Mouse (Mus musculus) limb, embryonic 15.5 days (tissue): Measurements from ENCODE around the gene Gm9945. TPM values are rescaled to one million over a fixed set of nuclear protein-coding genes. Genes with fewer than 3 reads are reported as not detected.

Experiments
- ATAC-seq: fragments of 200-750 bp; cut with Nextera tagmentation; 2 replicates; pipeline ENCODE4 v1.8.0; 2017; ENCODE audit warnings: low read depth, moderate TSS enrichment; ENCODE audit not compliant: insufficient number of reproducible peaks, low FRiP score, low TSS enrichment
- H3K27ac ChIP-seq: fragments of 300-500 bp; sonication (generic); 2 replicates; pipeline ENCODE4 v1.5.1; 2015; ENCODE audit warnings: moderate library complexity, mild to moderate bottlenecking, inconsistent platforms
- H3K27me3 ChIP-seq: fragments of 300-500 bp; sonication (generic); 2 replicates; pipeline ENCODE4 v1.6.1; 2015; ENCODE audit warnings: inconsistent platforms
- H3K36me3 ChIP-seq: fragments of 300-500 bp; sonication (generic); 2 replicates; pipeline ENCODE4 v1.6.1; 2015; ENCODE audit warnings: inconsistent platforms
- H3K4me1 ChIP-seq: fragments of 300-500 bp; sonication (generic); 2 replicates; pipeline ENCODE4 v1.6.1; 2015; ENCODE audit warnings: inconsistent platforms
- H3K4me2 ChIP-seq: fragments of 300-500 bp; sonication (generic); 2 replicates; pipeline ENCODE4 v1.6.1; 2015; ENCODE audit warnings: mild to moderate bottlenecking, inconsistent platforms
- H3K4me3 ChIP-seq: fragments of 300-500 bp; sonication (generic); 2 replicates; pipeline ENCODE4 v1.5.1; 2015; ENCODE audit warnings: mild to moderate bottlenecking, inconsistent platforms
- H3K9ac ChIP-seq: fragments of 300-500 bp; sonication (generic); 2 replicates; pipeline ENCODE4 v1.6.1; 2015; ENCODE audit warnings: inconsistent platforms
- H3K9me3 ChIP-seq: fragments of 300-500 bp; sonication (generic); 2 replicates; pipeline ENCODE4 v1.6.1; 2016; ENCODE audit warnings: inconsistent platforms
- WGBS: fragments of 180-500 bp; shearing (Covaris S2); methylation state at CpG from one replicate; pipeline ENCODE4 v1.1.7; 2015; 5-methylcytosine and 5-hydroxymethylcytosine counted together
- polyA plus RNA-seq: library from polyadenylated mRNA; unstranded; fragments of >200 nt; fragmentation: Nextera tagmentation; extraction: Ambion mirVana; gene quantifications from 2 replicates; pipeline ENCODE4 v1.2.1, GENCODE M21; 2015

The Gm9945 gene
- polyA plus RNA-seq: not detected in 2 replicates

DNA sequence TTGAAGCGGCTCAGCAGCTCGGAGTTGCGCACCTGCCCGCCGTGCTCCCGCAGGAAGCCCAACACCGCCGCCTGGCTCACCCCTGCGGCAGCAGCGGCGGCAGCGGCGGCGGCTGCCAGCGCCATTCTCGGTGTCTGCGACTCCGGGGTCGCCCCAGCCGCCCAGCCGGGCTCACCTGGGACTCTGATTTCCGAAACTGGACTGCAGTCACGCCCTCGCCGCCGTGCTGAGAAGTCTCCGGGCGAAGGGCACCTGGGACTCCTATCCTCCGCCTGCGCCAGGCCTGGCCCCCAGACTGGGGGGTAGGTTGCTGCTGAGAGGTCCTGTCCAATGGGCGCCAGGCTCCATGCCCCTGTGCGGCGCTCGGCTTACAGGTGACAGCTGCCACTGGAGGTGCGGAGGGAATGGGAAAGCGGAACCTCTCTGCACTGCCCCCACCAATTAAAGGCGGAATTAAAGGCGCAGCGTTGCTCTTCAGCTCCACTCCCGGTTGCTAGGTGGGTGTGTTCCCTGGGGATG is at the start of gene Gm9945, which contains the start of gene Sowaha:
Gene Gm9945 (plus strand): TSS at position 384 of the 519 bp plus-strand sequence.
Gene Sowaha (minus strand): TSS at position 492 of the 519 bp plus-strand sequence.
- Histone ChIP-seq H3K9me3 (no peaks in the 10 kb centered on the region), H3K4me1 (peaks cover 19% of the 10 kb centered on the region), H3K4me2 (peak within 1 kb of the TSS; percentile 85), H3K27me3 (peaks cover 72% of the 10 kb centered on the region), H3K36me3 (no peaks in the 10 kb centered on the region), H3K4me3 (peak within 1 kb of the TSS; percentile 44), H3K9ac (peak within 1 kb of the TSS; percentile 18; the same call in 1 of the 2 replicates), H3K27ac (no peak within 1 kb of the TSS)
- no peak for ATAC-seq
- WGBS: 3% methylated on average over 40 of the region's 40 CpGs

DNA sequence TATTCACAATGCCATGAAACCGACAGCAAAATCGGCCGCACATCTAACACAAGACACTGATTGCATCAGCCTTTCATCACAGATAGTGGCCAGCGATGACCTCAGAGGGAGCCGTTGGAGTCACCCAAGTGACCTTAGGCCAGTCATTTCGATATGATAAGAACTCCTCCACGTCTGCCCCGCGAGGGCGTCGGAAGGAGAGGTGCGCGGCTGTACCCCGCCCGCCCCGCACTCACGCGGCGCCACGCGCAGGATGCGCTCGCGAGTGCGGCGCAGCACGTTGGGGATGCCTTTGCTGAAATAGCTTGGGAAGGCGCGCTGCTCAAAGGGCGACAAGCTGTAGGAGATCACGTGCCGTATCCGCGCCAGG is 49.7 kb upstream of the Gm9945 start:
- H3K27me3 ChIP-seq: no peaks in the 10 kb centered on the region
- no peaks in the 10 kb centered on the region for H3K9me3 ChIP-seq
- peak overlapping the region; percentile 89 for H3K4me3 ChIP-seq
- peak overlapping the region; percentile 70 for H3K9ac ChIP-seq
- H3K4me1 ChIP-seq: peaks cover 20% of the 10 kb centered on the region
- peaks cover 9% of the 10 kb centered on the region for H3K36me3 ChIP-seq
- ATAC-seq: peak; percentile 32; the same call in 1 of the 2 replicates
- H3K27ac ChIP-seq: peak overlapping the region; percentile 75
- WGBS: under 1% methylated on average over 34 of the region's 34 CpGs
- peak overlapping the region; percentile 84 for H3K4me2 ChIP-seq

DNA sequence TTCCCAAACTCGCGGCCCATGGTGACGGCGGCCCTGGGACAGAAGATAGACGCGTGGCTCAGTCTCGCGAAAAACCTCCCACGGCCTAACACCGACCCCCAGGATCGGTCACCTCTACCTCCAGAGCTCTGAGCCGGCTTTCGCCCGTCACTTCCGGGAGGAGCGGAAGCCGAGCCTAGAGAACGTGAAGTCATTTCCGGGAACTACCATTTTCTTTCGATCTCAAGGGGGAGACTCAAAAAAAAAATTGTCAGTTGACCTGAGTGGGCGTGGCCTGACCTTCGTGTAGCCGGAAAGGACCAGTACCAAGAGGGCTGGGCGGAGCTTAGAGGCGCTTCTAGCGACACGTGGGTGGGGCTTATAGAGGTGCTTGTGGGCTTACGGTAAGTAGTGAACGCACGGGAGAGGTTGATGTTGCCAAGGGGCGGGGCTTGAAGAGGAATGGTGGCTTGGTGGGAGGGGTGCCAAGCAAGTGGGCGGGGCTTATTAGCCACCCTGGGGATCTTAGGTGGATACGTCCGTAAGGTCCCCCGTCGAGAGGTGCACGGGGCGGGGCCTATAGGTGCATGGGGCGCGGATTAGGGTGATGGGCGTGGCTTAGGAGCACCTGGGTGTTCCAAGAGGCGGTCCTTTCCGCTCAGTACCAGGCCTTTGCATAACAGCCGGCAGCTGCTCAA is 49.2 kb upstream of the Gm9945 start, which contains the start of the genes Uqcrq and Gdf9:
Gene Uqcrq (minus strand): TSS at position 162 of the 677 bp plus-strand sequence.
Gene Gdf9 (plus strand): TSS at position 354 of the 677 bp plus-strand sequence.
- H3K27me3 ChIP-seq: no peaks in the 10 kb centered on the region
- peaks cover 9% of the 10 kb centered on the region for H3K36me3 ChIP-seq
- peak within 1 kb of the TSS; percentile 84 for H3K4me2 ChIP-seq
- H3K4me1 ChIP-seq: peaks cover 20% of the 10 kb centered on the region
- peak within 1 kb of the TSS; percentile 75 for H3K27ac ChIP-seq
- H3K9ac ChIP-seq: peak within 1 kb of the TSS; percentile 70
- peak; percentile 95 for ATAC-seq
- H3K4me3 ChIP-seq: peak within 1 kb of the TSS; percentile 89
- no peaks in the 10 kb centered on the region for H3K9me3 ChIP-seq
- under 1% methylated on average over 44 of the region's 44 CpGs for WGBS

DNA sequence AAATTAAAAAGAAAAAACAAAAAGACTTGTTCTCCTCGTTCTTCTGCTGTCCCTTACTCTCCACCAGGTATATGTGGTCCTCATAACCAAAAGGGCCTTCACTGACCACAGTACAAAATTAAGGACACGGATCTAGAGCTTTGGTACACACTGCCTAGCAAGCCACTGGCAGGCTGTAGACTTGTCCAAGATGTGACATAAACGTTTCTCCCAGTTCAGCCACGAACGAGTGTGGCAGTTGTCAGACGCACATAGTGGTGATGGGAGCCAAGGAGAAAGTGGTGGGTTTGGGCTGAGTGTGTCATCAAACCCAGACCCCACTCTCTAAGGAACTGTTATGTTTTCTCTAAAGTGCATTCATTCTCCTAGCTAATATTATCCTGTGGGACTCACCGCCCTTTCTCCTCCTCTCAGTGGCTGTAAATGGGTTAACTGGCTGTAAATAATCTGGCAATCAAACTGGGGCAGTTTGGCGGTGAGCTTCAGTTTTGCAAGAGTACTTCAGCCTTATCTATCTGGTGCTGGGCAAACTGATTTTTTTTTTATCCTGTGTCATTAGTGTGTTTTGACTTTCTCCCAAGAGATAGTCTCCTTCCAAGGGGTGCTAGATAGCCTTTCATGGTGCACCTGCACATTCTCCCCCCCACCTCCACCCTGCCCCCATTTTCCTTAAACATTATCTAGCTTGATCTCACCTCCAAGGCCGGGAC is 48.5 kb upstream of the Gm9945 start:
- ATAC-seq: peak; percentile 3; the same call in 1 of the 2 replicates

DNA sequence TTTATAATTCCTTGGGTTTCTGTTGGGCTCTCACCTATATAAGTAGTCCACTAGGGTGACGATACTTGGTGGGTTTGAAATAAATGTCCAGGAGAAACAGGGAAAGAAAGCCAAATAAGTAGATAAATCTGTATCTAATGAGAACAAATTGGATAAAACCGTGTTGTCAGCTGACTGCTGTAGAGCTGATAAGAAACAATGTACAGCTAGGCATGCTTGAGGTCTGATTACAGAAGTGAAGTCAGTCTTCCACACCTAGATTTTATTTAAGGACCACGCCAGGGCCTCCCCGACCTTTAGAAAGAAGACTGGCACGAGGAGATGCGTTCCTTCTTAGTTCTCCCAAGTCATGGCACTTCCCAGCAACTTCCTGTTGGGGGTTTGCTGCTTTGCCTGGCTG is 46.9 kb upstream of the Gm9945 start:
- Histone ChIP-seq H3K36me3 (peaks cover 8% of the 10 kb centered on the region), H3K9ac (no peak overlapping the region), H3K9me3 (no peaks in the 10 kb centered on the region), H3K4me1 (peaks cover 20% of the 10 kb centered on the region), H3K4me3 (no peak overlapping the region), H3K4me2 (no peak overlapping the region), H3K27me3 (no peaks in the 10 kb centered on the region), H3K27ac (no peak overlapping the region)
- no peak for ATAC-seq
- WGBS: 58% methylated on average over 6 of the region's 6 CpGs

More for the DNA sequence above, 48.5 kb upstream of the Gm9945 start:
- Histone ChIP-seq H3K27ac (peak overlapping the region; percentile 75), H3K9me3 (no peaks in the 10 kb centered on the region), H3K4me1 (peaks cover 20% of the 10 kb centered on the region), H3K4me3 (peak overlapping the region; percentile 89), H3K36me3 (peaks cover 9% of the 10 kb centered on the region), H3K9ac (no peak overlapping the region; the same call in 1 of the 2 replicates), H3K4me2 (peak overlapping the region; percentile 62), H3K27me3 (no peaks in the 10 kb centered on the region)
- WGBS: 12% methylated on average over 9 of the region's 9 CpGs

DNA sequence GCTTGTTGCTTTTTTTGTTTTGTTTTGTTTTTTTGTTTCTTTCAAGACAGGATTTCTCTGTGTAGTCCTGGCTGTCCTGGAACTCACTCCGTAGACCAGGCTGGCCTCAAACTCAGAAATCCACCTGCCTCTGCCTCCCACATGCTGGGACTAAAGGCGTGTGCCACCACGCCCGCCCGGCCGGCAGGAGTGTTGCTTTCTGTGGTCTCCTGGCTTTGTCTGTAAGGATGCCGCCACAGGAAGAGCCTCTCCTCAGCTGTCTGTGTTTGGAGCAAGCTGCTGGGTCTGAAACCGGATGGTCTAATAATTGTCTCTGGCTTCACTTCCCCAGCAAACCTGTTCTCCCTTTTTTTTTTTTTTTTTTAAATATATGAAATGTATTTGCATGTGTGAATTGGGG is 44.5 kb upstream of the Gm9945 start:
- WGBS: 81% methylated on average over 8 of the region's 8 CpGs
- Histone ChIP-seq H3K27ac (no peak overlapping the region), H3K4me2 (no peak overlapping the region), H3K4me1 (peaks cover 9% of the 10 kb centered on the region), H3K9ac (no peak overlapping the region), H3K27me3 (no peaks in the 10 kb centered on the region), H3K4me3 (no peak overlapping the region), H3K9me3 (no peaks in the 10 kb centered on the region), H3K36me3 (no peaks in the 10 kb centered on the region)
- no peak for ATAC-seq

DNA sequence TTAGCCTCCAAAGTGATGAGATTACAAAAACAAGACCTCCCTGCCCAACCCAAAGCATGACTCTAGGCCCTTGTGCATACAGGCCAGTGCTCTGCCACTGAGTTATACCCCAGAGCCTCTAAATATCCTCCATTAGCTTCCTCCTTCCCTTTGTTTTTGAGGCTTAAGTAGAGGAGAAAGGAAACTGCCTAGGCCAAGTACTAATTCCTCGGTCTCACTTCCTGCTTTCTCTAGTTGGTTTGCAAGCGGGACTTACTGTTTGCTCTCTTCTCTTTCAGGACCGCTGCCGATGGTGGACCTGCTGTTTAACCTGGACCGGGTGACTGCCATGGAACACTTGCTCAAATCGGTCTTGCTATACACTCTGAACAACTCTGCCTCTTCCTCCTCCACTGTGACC is 43.6 kb upstream of the Gm9945 start:
- no peak for ATAC-seq

DNA sequence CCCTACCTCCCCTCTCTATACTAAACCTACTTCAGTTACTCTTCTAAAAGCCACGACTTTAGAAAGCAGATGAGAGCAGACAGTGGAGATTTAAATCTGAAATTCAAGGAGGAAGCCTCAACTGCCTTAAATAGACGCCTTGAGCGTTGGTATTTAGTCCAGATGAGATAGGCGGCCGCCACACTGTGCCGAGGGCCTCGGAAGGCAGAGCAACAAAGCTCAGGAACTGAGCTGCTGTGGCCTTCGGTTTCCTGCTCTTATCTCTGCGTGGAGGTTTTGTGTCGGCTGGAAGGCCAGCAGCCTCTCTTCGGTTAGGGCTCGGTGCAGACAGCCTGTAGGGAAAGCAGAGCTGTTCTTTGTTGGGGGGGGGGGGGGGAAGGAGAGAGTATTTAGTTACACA is 38.0 kb upstream of the Gm9945 start:
- Histone ChIP-seq H3K4me1 (no peaks in the 10 kb centered on the region), H3K4me3 (no peak overlapping the region), H3K36me3 (no peaks in the 10 kb centered on the region), H3K9ac (no peak overlapping the region), H3K4me2 (no peak overlapping the region), H3K27ac (no peak overlapping the region), H3K9me3 (no peaks in the 10 kb centered on the region), H3K27me3 (no peaks in the 10 kb centered on the region)
- ATAC-seq: no peak
- 36% methylated on average over 12 of the region's 12 CpGs for WGBS

More for the DNA sequence above, 43.6 kb upstream of the Gm9945 start:
- peaks cover 5% of the 10 kb centered on the region for H3K4me1 ChIP-seq
- no peak overlapping the region for H3K9ac ChIP-seq
- no peaks in the 10 kb centered on the region for H3K36me3 ChIP-seq
- no peaks in the 10 kb centered on the region for H3K9me3 ChIP-seq
- no peak overlapping the region for H3K4me3 ChIP-seq
- H3K4me2 ChIP-seq: no peak overlapping the region
- H3K27ac ChIP-seq: no peak overlapping the region
- no peaks in the 10 kb centered on the region for H3K27me3 ChIP-seq
- WGBS: 89% methylated on average over 6 of the region's 6 CpGs

DNA sequence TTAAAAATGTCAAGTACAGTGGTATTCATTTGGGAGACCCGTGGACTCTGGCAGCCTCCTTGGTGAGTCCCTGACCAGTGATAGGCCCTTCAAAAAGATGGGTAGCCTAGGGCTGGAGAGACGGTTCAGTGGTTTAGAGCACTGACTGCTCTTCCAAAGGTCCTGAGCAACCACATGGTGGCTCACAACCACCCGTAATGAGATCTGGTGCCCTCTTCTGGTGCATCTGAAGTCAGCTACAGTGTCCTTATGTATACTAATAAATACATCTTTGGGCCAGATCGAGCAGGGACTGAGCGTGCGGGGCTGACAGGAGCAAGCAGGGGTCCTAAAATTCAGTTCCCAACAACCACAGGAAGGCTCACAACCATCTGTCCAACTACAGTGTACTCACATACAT is 36.1 kb upstream of the Gm9945 start:
- no peaks in the 10 kb centered on the region for H3K9me3 ChIP-seq
- H3K27ac ChIP-seq: no peak overlapping the region
- H3K4me3 ChIP-seq: no peak overlapping the region
- H3K4me2 ChIP-seq: no peak overlapping the region
- H3K36me3 ChIP-seq: no peaks in the 10 kb centered on the region
- H3K9ac ChIP-seq: no peak overlapping the region
- WGBS: 38% methylated on average over 6 of the region's 6 CpGs
- no peaks in the 10 kb centered on the region for H3K27me3 ChIP-seq
- ATAC-seq: no peak
- no peaks in the 10 kb centered on the region for H3K4me1 ChIP-seq

DNA sequence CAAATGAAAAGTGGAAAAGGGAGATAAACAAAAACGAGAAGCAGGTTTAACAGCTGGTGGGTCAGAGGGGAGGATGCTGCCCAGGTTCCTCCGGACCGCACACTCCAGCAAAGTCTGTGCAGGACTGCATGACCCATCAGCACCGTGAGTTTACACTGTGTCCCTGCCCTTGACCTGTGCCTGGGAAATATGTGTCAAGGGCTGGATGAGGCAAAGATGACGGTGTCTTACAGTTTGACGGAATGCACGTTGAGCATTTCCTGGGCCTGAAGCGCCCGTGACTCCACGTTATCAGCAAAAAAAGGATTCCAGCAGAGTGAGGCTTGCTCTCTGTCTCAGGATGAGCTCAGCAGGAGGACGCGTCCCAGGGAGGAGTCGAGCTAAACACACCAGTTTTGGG is 34.4 kb upstream of the Gm9945 start:
- H3K36me3 ChIP-seq: no peaks in the 10 kb centered on the region
- H3K9ac ChIP-seq: no peak overlapping the region
- no peaks in the 10 kb centered on the region for H3K27me3 ChIP-seq
- no peak overlapping the region for H3K4me3 ChIP-seq
- H3K9me3 ChIP-seq: no peaks in the 10 kb centered on the region
- 70% methylated on average over 13 of the region's 13 CpGs for WGBS
- ATAC-seq: no peak
- no peaks in the 10 kb centered on the region for H3K4me1 ChIP-seq
- no peak overlapping the region for H3K27ac ChIP-seq
- H3K4me2 ChIP-seq: no peak overlapping the region

DNA sequence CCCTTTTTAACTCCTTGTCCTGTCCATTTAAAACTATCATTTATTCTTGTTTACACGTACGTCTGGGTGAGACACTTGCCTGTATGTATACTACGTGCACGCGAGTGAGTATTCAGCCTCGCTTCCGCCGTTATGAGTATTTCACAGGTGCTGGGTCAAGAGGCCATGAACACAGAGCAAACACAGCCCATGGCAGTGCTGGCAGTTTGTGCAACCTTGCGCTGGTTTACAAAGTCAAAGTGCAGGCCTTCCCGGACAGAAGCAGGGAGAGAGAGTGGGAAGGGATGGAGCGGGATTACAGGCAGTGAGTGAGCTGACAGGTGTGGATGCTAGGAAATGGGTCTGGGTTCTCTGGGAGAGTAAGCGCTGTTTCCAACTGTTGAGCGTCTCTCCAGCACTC is 33.8 kb upstream of the Gm9945 start:
- ATAC-seq: no peak
- no peaks in the 10 kb centered on the region for H3K27me3 ChIP-seq
- WGBS: 87% methylated on average over 13 of the region's 13 CpGs
- no peaks in the 10 kb centered on the region for H3K9me3 ChIP-seq
- H3K4me3 ChIP-seq: no peak overlapping the region
- H3K27ac ChIP-seq: no peak overlapping the region
- no peak overlapping the region for H3K9ac ChIP-seq
- H3K4me1 ChIP-seq: no peaks in the 10 kb centered on the region
- H3K4me2 ChIP-seq: no peak overlapping the region
- H3K36me3 ChIP-seq: no peaks in the 10 kb centered on the region

DNA sequence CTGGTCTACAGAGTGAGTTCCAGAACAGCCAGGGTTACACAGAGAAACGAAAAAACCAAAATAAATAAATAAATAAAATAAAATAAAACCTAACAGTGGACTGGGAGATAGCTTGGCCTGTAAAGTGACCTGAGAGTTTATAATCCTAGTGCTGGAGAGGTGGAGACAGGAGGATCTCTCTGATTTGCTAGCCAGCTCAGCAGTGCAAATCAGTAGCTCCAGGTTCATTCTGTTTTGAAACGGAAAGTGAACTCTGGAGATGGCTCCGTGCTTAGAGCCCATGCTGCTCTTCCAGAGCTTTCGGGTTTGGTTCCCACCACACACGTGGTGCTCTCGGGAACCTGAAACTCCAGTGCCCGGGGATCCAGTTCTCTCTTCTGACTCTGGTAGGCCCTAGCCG is 32.0 kb upstream of the Gm9945 start:
- no peak overlapping the region for H3K9ac ChIP-seq
- H3K36me3 ChIP-seq: no peaks in the 10 kb centered on the region
- ATAC-seq: no peak
- H3K27ac ChIP-seq: no peak overlapping the region
- WGBS: 86% methylated on average over 8 of the region's 8 CpGs
- H3K4me2 ChIP-seq: no peak overlapping the region
- H3K4me3 ChIP-seq: no peak overlapping the region
- H3K27me3 ChIP-seq: no peaks in the 10 kb centered on the region
- no peaks in the 10 kb centered on the region for H3K4me1 ChIP-seq
- H3K9me3 ChIP-seq: no peaks in the 10 kb centered on the region
